Mouse (Mus musculus): Measurements from ENCODE around the gene Vps13d. TPM values are rescaled to one million over a fixed set of nuclear protein-coding genes. Genes with fewer than 3 reads are reported as not detected.

Vps13d gene
- polyA plus RNA-seq, 2 experiments from 2014 or later, result 9.2 to 17.9 TPM

- ATAC-seq, result no peak
These were observed 223.8 kb downstream of the Vps13d start for GRCm38 (mm10) chr4:144971048-144971447.

DNA sequence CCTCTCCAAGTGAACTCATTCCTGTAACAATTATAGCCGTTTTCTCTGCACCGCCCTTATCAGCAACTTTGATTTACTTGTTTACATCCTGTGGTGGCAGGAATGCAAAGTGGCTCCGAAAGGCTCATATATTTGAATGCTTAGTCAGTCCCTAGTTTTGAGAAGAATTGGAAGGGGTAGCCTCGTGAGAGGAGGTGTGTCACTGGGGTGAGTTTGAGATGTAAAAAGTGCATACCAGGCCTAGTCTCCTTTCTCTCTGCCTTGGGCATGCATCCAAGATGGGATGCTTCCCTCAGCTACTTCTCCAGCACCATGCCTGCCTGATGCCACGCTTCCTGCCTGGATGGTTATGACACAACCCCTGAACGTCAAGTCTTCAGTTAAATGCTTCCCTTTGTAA is 225.8 kb downstream of the Vps13d start:
- no peak for ATAC-seq

GRCm38 (mm10) chr4:144968371-144968770 is 226.4 kb downstream of the Vps13d start:
- ATAC-seq, result no peak

GRCm38 (mm10) chr4:144965255-144965654 is 229.6 kb downstream of the Vps13d start:
- ATAC-seq, result no peak

DNA sequence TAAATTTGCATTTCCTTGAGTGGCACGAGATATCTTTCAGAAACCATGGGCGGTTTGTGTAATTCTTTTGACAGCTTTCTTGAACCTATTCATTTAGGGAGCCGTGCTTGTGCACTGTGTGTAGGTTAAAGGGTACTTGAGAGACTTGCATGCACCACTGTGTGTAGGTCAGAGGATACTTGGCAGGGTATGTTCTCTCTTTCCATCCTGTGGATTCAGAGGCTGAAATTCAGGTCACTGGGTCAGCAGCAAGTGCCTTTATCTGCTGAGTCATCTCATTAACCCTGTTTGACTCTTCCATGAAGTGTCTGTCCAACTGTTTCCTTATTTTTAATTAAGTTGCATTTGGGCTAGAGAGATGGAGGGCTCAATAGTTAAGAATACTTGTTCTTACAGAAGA is 233.1 kb downstream of the Vps13d start:
- ATAC-seq, result no peak

DNA sequence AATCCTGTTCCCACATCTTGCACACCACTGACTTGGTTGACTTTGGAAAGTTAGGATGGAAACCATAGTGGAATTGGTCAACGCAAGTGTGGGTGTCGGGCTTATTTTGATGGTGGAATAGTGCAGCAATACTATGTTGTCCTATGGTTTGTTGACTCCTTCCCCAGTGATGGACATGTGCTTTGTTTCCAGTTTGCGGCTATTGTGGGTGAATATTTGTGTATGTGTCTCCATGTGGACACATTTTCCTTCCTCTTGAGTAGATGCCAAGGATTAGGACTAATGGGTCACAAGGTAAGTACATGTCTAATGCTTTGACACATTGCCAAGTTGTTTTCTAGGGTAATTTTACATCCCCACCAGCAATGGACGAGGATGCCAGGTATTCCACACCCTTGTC is 233.6 kb downstream of the Vps13d start:
- no peak for ATAC-seq

GRCm38 (mm10) chr4:144960188-144960904 is 234.5 kb downstream of the Vps13d start:
- no peak for ATAC-seq

GRCm38 (mm10) chr4:144957721-144958120 is 237.1 kb downstream of the Vps13d start:
- no peak for ATAC-seq

- no peak for ATAC-seq
These were observed 237.6 kb downstream of the Vps13d start for GRCm38 (mm10) chr4:144957186-144957585.

DNA sequence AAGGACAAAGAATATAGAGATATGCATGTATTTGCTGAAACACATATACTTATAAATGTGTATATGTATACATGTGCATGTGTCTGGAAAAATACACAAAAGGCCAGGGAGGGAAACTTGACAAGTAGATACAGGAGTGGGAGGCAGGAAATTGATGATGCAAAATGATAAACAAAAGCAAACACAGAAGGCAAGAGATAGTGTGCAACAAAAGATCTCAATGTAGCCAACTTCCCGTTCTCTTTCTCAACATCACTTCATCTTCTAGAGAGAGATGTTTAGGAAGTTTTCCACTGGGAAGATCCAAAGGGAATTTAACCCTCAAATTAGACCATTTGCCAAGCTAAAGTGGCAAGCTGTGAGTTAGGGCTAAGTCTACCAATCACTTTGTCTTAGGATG is 238.5 kb downstream of the Vps13d start:
- no peak for ATAC-seq

- no peak for ATAC-seq
These were observed 238.9 kb downstream of the Vps13d start for GRCm38 (mm10) chr4:144955863-144956262.

DNA sequence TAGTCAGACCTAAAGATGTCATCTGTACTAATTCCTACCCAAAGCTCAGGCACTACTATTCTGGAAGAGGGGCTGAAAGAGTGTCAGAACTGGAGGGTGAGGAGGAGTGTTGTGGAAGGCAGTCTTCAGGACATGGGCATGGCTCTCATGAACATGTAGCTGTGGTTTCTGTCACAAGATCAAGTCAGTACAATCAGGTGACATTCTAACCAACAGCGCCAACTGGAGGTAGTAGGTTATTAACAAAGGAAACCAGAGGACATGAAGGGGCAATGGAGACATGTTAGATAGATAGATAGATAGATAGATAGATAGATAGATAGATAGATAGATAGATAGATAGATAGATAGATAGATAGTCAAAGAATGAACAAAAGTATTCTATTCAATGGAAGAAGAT is 241.4 kb downstream of the Vps13d start:
- ATAC-seq, result no peak

GRCm38 (mm10) chr4:144951859-144952258 is 242.9 kb downstream of the Vps13d start:
- no peak for ATAC-seq

DNA sequence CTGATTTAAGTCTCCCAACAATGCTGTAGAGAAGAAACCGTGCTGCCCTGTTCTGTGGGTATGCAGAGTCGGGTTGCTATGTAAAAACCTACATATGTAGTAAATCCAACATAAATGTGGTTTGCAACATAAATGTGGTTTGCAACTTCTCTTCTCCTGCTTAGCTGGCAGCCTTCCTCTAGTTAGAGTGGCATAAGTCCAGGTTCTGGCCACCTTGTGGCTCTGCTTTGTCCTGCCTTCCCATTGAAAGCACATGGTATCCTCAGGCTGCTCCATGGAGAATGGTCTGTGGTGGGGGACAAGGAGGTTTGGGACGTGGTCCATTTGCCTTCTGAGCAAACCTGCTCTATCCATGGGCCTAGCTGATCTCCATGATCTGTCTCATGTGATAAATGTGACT is 243.9 kb downstream of the Vps13d start:
- no peak for ATAC-seq

DNA sequence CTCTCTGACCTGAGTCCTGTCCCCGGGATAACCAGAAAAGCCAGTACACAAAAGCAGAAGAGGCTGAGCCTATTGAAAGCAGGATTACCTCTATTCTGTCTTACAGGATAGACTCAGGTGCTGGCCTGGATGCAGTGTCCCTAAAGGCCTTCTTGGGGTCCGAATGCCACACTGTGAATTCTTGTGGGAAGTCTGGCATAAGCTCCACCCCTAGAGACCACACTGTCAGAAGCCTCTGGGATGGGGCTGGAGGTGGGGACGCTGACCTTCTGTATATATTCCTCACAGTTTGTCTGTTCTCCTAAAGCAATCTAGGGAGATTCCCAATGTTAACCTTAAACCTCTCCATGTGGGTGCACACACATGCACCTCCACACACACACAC is 244.5 kb downstream of the Vps13d start:
- no peak for ATAC-seq

DNA sequence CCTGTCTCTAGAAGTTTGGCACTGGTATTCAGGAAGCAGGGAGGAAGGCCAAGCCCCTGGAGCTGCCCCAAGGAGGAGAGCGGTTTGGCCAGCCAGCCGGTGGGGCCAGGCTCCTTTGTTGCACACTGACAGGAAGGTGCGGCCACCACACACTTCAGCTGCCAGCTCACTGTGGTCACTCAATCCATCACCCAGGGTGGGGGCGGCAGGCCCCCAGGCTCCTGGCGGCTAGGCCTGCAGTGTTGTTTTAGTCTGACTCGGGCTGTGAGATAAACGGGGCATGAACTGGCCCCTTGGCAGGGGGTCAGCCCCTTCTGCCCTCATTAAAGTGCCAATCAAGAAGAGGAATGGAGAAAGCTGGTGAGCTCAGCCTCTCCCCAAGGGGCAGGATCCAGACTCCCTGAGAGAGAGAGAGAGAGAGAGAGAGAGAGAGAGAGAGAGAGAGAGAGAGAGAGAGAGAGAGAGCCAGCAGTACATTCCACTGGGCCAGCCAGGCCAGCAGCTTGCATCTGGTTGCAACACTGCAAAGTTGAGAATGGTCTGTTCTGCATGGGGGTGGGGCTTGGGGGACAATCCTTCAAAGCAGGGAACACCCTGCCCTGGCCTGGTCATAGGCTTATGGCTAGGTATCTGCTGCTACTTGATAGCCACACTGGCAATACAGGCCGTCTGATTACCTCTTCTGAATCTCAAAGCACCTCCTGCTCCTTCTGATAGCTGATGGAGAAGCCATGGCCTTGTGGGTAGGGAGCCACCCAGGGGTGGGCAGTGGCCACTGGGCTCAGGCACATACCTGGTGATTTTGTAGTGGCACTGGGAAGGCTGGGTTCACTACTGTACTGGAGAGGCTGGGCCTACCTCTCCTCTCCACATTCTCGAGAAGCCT is 245.1 kb downstream of the Vps13d start:
- ATAC-seq, result no peak

- no peak for ATAC-seq
These were observed 246.9 kb downstream of the Vps13d start for GRCm38 (mm10) chr4:144947738-144948390.

- no peak for ATAC-seq
These were observed 251.5 kb downstream of the Vps13d start for GRCm38 (mm10) chr4:144943273-144943672.

DNA sequence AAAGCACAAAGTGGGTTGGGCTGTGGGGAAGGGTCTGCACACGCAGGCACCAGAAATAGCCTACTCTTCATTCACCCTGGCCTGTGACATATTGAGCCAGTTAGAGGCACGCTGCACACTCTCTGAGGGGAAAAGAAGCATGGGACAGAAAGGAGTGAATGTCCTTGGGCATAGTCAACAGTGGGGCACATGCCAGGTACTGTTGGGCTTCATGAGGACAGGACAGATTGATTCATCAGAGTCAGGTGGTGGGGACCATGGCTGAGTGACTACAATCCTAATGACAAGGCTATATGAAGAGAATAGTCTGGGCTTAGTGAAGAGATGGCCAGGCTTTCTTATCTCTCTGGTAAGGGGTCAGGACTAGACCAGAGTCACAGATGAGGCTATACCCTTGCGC is 252.4 kb downstream of the Vps13d start:
- ATAC-seq, result no peak

GRCm38 (mm10) chr4:144940796-144941462 is 253.9 kb downstream of the Vps13d start:
- ATAC-seq, result no peak

DNA sequence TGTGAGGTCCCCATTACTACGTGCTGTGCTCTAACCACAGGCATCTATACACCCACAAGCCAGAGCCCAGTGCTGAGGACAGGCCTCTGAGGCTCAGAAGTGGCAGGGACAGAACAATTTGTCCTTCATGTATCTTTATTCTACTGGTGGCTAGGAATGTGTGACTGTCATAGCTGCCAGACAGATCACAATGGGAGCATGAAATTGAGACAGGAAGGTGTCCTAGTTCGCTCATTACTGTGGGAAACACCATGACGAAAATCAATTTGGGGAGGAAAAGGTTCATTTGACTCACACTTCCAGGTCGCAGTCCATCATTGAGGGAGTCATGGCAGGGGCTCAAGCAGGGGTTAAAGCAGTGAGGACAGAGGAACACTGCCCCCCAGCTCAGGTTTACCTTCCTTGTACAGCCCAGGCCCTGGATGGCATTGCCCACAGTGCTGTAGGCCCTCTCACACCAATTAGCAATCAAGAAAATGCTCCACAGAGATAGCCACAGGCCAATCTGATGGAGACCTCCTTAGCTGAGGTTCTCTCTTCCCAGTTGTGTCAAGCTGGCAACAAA is 254.9 kb downstream of the Vps13d start:
- ATAC-seq, result no peak

DNA sequence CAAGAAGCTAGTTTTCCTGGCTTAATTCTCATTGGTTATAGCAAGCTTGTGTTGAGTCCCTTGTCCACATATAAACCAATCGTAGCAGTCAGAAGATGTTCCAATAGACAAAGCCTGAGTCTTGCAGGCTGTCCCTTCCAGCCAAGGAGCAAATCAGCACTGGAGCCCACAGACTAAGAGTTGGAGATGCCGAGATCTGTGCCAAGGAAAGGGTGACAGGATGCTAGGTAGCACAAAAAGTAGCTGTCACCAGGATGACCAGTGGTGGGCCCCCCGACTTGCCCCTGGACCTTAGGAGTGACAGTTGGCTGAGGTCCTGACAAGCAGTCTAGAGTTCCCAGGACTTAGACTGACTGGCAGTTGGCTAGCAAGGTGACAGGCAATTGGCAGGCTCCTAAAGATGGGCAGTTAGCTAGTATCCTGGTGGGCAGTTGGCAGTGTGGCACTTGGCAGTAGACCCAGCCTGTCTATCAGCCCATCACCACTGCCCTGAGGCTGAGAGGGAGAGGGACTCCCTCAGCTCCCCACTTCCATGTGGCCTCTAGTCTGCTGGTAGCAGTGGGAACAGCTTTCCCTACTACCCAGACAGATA is 258.1 kb downstream of the Vps13d start:
- no peak for ATAC-seq
